9 mouse cellular contexts compared by ENCODE assay signal in the genomic region with DNA sequence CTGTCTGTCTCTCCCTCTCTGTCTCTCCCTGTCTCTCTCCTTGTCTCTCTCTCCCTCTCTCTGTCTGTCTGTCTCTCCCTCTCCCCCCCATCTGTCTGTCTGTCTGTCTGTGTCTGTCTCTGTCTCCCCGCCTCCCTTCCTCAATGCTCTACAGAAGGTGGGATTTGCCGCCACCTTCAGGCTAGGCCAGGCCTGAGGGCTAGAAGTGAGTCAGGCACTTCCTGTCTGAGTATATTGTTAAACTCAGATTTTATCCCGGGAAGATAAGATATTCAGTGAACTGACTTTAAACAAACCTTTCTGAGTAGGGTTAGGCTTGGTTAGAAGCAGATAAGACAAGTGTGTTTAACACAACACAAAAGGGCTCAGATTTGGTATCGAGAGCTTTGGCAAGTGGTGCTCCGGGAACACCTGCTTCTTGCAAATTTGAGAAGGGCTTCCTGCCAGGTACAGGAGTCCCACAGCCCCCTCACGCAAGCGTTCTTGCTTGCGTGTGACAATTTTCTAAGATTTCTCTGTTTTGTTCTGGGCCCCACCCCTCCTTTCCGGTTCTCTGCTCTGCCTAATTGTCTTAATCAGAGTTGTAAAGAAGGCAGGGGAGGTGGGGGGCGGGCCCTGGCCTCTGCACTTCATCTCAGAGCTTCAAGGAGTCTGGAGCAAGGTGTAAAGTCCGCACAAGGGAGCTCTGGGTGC. TPM values are rescaled to one million over a fixed set of nuclear protein-coding genes. Genes with fewer than 3 reads are reported as not detected.
DNase-seq lines count a peak whose midpoint lies in the region; ATAC-seq and TF ChIP-seq lines count a peak whose summit lies in the region.
"Had no signal": no experiment of that assay in that cellular context is flagged by ENCODE, and none has a peak within 500 bp of the region (broad histone marks: within the 10 kb centered on the region; RNA-seq: fewer than 3 reads in every experiment).

No protein-coding gene starts in this region.

- intact Hi-C loops in gastrocnemius, adult 2 months (cut with DNase I), result loop anchor here (5.0 to 10.0 kb wide), 2 partner anchors 287 to 350 kb away; no protein-coding TSS in a partner anchor
- intact Hi-C loops in gastrocnemius, postnatal 36 days (cut with DNase I), result loop anchor here (5.0 kb wide), 1 partner anchor 282 kb away; no protein-coding TSS in a partner anchor

- H3K9me3 ChIP-seq in forebrain, embryonic 15.5 days, result no peaks in the 10 kb centered on the region
- H3K9me3 ChIP-seq: limb, embryonic 15.5 days had no signal

- peaks cover 14% of the 10 kb centered on the region for H3K4me1 ChIP-seq in forebrain, embryonic 15.5 days
- peaks cover 2% of the 10 kb centered on the region; the same call in 1 of the 2 replicates for H3K4me1 ChIP-seq in kidney, adult 2 months (ENCODE audit: control insufficient read depth, insufficient read depth, low read length)

- H3K27me3 ChIP-seq in forebrain, embryonic 15.5 days, result no peaks in the 10 kb centered on the region
- H3K27me3 ChIP-seq in kidney, adult 2 months (replicated peaks; ENCODE audit: control insufficient read depth, insufficient read depth, low read length), result no peaks in the 10 kb centered on the region
- H3K27me3 ChIP-seq: limb, embryonic 15.5 days had no signal

- no peak overlapping the region for H3K27ac ChIP-seq in gastrocnemius, adult 2 months
- H3K27ac ChIP-seq in forebrain, embryonic 15.5 days (replicated peaks), result peak overlapping the region; percentile 62
- H3K27ac ChIP-seq in kidney, adult 2 months (ENCODE audit: insufficient read depth, low read depth, low read length), result no peak overlapping the region
- H3K27ac ChIP-seq: limb, embryonic 15.5 days had no signal

- H3K9ac ChIP-seq in forebrain, embryonic 15.5 days (replicated peaks), result peak overlapping the region; percentile 38
- H3K9ac ChIP-seq: limb, embryonic 15.5 days had no signal

- peak overlapping the region; percentile 42 for H3K4me2 ChIP-seq in forebrain, embryonic 15.5 days (replicated peaks)
- H3K4me2 ChIP-seq: limb, embryonic 15.5 days had no signal

- no peak for DNase-seq in gastrocnemius, adult 2 months
- DNase-seq in gastrocnemius, postnatal 36 days, result no peak
- peak; percentile 85 for DNase-seq in NIH3T3 (ENCODE audit: low read depth)
- peak; percentile 77 for DNase-seq in kidney, adult 2 months
- DNase-seq in thymus, adult 18-20 months, result peak; percentile 53 to 71

- no peak for TF ChIP-seq POLR2A in kidney, adult 2 months (IDR thresholded peaks at IDR 0.05; ENCODE audit: low read depth, low read length)

- H3K36me3 ChIP-seq in forebrain, embryonic 15.5 days, result no peaks in the 10 kb centered on the region
- H3K36me3 ChIP-seq in kidney, adult 2 months (ENCODE audit: control insufficient read depth, insufficient read depth, low read length), result no peaks in the 10 kb centered on the region
- H3K36me3 ChIP-seq: limb, embryonic 15.5 days had no signal

- peak overlapping the region; percentile 23 for H3K4me3 ChIP-seq in gastrocnemius, adult 2 months
- peak overlapping the region; percentile 21 for H3K4me3 ChIP-seq in forebrain, embryonic 15.5 days
- no peak overlapping the region for H3K4me3 ChIP-seq in kidney, adult 2 months (ENCODE audit: insufficient read depth, low read depth, low read length)
- H3K4me3 ChIP-seq: limb, embryonic 15.5 days had no signal

- TF ChIP-seq CTCF in gastrocnemius, adult 2 months (IDR thresholded peaks at IDR 0.05), result peak; percentile 39
- TF ChIP-seq CTCF in kidney, adult 2 months (conservative IDR thresholded peaks at IDR 0.05; ENCODE audit: insufficient read depth, insufficient read length, low read depth, low read length), result peak; percentile 58

- ATAC-seq in forebrain, embryonic 15.5 days (replicated peaks), result 0 out of 2 replicates have a peak, but pooled peaks have one; percentile 12
- peak; percentile 66 for ATAC-seq in megakaryocyte, adult 5-6 weeks (ENCODE audit: poor library complexity, severe bottlenecking)
- no peak for ATAC-seq in erythroid progenitor cell, adult 5-6 weeks (replicated peaks; ENCODE audit: low FRiP score, poor library complexity, severe bottlenecking)

- 9% methylated on average over 11 of the region's 11 CpGs for WGBS in forebrain, embryonic 15.5 days
- 9% methylated on average over 11 of the region's 11 CpGs for WGBS in kidney, adult 2 months

RNA-seq across cellular contexts. Expression of a gene that starts 6.6 kb away (rescaled TPM):
- 1 to 10 TPM; 1.5 to 1.9 TPM for total RNA-seq in gastrocnemius, adult 2 months (2021)
- 1 to 10 TPM; 1.6 to 2.0 TPM for total RNA-seq in gastrocnemius, postnatal 36 days (2021)
- polyA plus RNA-seq in forebrain, embryonic 15.5 days (2015; fragmentation: Nextera tagmentation; extraction: Ambion mirVana), result 20.7 and 22.8 TPM in 2 replicates
- polyA plus RNA-seq in kidney, adult 2 months (2012; rRNA removed), result 5.9 TPM in 2 replicates
- 0.16 and 4.0 TPM in 2 replicates for total RNA-seq in megakaryocyte, adult 5-6 weeks (2015)
- 1.8 and 2.3 TPM in 2 replicates for total RNA-seq in megakaryocyte, adult 5-6 weeks (2017)
- 2.1 TPM in 1 of 2 replicates, not detected in the other for total RNA-seq in erythroid progenitor cell, adult 5-6 weeks (2015; ENCODE audit: low replicate concordance)
- 0.13 and 0.83 TPM in 2 replicates for total RNA-seq in erythroid progenitor cell, adult 5-6 weeks (2017; ENCODE audit: low replicate concordance)

RNA-seq across cellular contexts. Expression of a gene that starts 25.8 kb away (rescaled TPM):
- total RNA-seq in gastrocnemius, adult 2 months (2021), result under 1 TPM; 0.10 to 0.14 TPM
- total RNA-seq in gastrocnemius, postnatal 36 days (2021), result under 1 TPM; 0.17 to 0.20 TPM
- 0.13 and 0.27 TPM in 2 replicates for polyA plus RNA-seq in forebrain, embryonic 15.5 days (2015; fragmentation: Nextera tagmentation; extraction: Ambion mirVana)
- 0.24 and 1.2 TPM in 2 replicates for polyA plus RNA-seq in kidney, adult 2 months (2012; rRNA removed)
- total RNA-seq in megakaryocyte, adult 5-6 weeks (2015), result 3.6 and 4.2 TPM in 2 replicates
- 9.6 and 11.4 TPM in 2 replicates for total RNA-seq in megakaryocyte, adult 5-6 weeks (2017)
- total RNA-seq in erythroid progenitor cell, adult 5-6 weeks (2015; ENCODE audit: low replicate concordance), result 1.3 and 3.6 TPM in 2 replicates
- total RNA-seq in erythroid progenitor cell, adult 5-6 weeks (2017; ENCODE audit: low replicate concordance), result 4.4 and 5.4 TPM in 2 replicates

Comparison
In these comparisons a context has a peak if more than half of its experiments do, and no peak if none do; other contexts are left out.
1. DNase-seq: peak in NIH3T3 (single experiment), kidney, adult 2 months (single experiment) and thymus, adult 18-20 months (2 of 2); none in gastrocnemius, adult 2 months (single experiment) and gastrocnemius, postnatal 36 days (0 of 2).